Mouse (Mus musculus): ENCODE results near the gene Slc35c1.

Slc35c1 gene

DNA sequence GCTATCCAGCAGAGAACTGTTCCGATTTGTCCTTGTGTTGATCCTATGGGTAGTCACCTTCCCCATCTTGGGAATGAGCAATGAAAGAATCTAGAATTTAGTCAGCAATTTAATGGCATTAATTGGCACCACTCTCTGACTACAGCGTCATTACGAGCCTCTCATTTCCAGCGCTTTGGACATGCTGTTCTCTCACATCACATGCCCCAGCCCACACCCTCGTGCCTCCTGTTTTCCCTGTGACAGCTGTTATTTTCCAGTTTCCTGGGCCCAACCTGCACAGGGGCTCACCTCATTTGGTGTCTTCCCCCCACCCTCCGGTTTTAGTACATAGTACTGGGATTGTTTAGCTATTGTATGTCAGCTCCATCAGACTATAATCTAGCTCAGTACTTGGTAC, 25.3 kb downstream of the Slc35c1 start:
- no peak for DNase-seq (ENCODE audit: low spot score in 2 of 2)

DNA sequence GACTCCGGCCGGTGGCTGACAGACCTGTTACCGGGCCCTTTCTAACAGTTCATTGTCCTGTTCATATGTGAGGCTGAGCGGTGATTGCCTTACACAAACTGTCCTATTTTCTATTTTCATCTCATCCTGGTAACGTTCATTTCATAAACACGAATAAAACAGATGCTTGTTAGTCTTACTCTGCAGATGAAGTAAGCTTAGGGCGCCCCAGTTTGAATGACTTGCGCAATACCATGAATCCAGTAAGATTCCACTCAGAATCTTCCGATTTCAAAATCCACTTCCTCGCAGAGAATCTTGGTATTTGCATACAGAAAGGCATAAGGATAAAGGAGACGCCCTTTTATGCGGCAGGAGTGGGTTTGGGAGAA, 26.0 kb downstream of the Slc35c1 start:
- DNase-seq (ENCODE audit: low spot score in 2 of 2) = no peak

DNA sequence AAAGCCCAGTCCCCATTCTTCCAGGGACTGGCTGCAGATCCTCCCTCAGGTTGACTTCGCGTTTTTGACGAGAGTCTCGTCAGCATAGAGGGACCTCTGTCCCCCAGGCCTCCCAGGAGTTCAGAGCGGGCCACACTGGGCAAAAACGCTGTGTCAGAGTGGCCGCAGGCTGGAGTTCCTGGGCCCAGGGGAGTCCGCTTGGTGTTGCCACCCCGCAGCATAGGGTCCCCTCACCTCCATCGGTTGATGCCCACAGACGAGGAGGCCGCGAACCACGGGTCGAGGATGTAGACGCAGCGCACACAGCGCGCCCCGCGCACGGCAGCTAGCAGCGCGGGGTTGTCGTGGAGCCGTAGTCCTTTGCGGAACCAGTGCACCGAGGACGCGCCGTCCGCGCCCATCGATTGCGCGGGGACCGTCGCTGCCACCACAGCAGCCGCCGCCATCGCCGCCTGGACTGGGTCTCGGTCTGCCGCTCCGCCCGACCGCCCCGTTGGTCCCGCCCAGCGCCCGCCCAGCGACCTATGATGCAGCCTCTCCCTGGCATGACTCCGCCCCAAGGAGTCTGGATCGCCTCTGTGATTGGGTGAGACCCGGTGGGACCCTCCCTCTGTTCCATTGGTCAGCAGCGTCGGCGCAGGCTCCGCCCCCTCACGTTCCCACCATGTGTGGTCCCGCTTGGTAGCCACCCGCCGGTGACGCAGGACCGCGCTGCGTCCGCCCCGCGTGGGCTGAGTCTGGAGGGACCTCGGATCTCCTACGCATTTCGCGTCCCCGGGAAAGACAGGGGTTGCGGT, 26.6 kb downstream of the Slc35c1 start, which contains the start of gene Cry2:
Gene Cry2 (minus strand): TSS at position 466 of the 797 bp plus-strand sequence.
- DNase-seq (ENCODE audit: low spot score in 2 of 2) = peak; percentile 98 to 99

DNA sequence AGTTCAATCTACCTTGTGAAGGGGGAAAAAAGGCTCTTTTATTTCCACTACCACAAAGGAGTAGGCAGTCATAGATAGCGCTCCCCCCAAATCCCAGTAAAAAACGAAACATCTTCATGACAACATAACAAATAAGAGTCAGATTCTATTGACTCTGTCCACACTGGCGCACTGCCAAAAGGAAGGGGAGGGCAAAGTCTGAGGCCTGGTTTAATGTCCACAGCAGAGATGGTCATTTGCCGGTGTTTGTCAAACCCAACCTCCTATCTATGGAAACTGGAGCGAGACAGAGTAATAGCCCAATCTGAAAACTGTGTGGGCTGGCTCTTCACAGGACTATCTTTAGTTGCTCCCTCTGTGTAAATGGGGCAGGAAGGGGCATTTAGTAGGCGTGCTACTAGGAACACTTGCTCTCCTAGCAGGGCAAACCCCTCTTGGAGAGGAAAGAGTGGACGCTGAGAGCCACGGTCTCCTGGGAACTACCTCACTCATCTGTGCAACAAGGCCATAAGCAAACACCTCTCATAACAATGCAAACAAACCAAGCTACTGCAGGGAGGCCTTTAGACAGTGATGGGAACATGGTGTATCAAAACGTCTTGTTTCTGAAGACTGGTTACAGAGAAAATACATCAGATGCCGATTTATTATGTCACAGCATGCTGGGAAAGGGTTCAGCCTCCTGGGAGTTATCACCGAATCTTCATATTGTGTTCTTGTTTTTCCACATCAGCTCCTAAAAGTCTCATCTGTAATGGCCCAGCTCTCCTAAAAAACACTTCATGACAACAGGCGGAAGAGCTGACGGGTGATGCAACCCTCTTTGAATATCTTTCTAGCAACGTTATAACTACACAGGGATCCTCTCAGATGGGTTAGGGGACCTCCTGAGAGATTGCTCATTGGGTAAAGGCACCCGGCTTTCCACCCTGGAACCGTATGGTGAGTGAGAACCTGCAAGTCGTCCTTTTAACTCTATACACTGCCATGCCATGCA, 27.7 kb downstream of the Slc35c1 start:
- no peak for DNase-seq (ENCODE audit: low spot score in 2 of 2)

DNA sequence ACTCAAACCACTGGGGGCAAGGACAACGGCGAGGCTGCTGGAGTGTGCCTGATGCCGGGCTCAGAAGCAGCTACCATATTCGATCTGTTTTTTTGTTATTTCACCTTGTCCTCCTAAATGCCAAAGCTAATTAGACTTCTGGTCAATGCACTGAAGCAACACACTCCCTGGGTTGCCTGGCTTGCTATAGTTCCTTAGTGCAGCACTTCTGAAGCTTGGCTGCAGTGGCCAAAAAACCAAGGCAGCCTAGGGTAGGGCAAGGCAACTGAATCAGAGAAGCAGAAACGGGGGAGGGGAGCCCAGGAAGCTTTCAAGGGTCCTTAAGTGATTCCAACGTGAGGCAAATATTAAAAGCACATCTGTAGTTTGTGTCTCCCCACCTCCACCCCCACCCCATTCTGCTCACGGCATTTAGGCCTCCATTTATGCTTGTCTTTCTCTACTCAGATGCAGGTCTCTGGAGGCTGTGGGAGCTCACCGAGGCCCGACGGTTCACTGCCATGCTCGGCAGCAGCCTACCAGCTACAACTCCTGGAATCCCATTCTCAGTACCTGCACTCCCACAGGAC, 28.6 kb downstream of the Slc35c1 start:
- DNase-seq (ENCODE audit: low spot score in 2 of 2) = no peak

DNA sequence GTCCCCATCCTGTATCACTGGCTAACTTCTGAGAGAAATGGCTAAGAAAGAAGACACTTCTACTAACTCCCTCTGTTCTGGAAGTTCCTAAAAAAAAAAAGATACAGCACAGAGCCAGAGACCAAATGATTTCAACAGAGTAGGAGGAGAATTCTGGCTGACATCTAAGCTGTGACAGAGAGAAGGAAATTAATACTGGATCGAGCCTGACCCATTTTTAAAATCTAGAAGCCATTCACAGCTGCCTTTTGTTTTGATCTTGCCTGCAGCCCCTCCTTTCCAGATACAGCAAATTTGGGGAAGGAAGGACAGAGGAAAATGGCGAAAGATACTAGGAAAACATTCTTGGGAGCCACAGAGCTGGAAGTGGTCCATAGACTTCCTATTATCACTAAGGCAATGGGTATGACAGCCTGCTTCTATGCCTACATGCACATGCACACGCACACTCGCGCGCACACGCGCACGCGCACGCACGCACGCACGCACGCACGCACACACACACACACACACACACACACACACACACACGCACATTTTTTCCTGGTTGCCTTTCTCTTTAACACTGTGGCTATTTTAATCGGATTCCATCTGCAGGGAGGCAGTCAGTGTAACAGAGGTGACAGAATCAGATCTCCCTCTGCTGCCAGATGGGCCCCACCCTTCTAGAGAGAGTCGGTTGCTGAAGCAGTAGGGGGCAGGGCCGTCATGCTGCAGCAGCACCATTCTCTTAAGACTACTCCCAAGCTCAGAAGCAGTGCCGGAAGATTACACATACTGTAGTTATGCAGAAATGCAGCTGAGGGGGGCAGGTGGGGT, 29.4 kb downstream of the Slc35c1 start:
- DNase-seq (ENCODE audit: low spot score in 2 of 2) = peak; percentile 65 to 81

DNA sequence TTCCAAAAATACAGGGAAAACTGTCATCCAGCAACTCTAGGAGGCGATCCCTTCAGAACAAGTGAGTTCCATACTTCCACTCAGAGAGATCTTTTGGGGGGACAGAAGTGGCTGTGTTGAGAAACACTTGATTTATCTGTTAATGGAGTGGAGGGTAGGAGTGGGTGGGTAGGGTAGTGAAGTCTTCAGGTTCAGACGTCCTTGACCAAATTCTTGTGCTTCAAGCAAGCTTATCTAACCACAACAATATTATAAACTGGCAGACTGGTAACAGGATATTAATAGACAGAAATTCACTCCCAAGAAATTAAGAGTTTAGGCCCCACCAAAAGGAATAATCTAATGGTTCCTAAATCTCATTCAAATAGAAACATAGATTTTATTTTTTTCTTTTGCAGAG, 30.2 kb downstream of the Slc35c1 start:
- no peak for DNase-seq (ENCODE audit: low spot score in 2 of 2)

DNA sequence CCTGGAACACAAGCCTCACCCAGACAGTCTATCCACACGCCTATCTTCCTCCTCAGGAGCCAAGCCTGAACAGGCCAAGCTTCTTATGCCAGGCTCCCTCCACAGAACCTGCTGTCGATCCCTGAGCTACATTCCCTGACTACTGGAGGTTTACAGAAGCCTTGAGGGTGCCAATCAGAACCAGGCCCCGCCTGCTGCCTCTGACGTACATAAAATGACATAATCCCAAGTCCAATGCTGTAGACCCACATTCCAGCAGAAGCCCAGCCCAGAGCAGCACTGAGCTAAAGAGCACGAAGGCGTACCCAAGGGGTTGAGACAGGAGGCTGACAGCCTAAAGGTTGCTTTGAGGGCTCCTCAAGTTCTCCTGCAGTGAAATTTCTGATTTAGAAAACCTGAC, 32.5 kb downstream of the Slc35c1 start:
- peak; percentile 82 to 92 for DNase-seq (ENCODE audit: low spot score in 2 of 2)

DNA sequence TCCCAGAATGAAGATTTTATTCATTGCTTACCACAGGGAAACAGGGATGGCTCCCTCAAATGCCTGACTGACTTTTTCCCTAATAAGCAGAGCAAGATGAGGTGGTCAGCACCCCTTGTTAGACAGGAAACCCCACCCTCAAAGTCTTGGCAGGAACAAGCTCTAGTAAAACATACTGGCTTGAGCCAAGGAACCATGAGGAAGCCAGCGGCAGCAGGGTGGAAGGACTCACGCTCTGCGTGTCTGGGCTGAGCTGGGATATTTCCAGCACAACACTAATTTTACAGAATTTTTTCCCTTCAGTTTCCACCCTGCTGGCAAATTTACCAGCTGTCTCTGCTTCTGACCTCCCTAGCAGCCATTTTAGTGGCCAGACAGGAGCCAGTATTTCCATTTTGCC, 33.9 kb downstream of the Slc35c1 start:
- DNase-seq (ENCODE audit: low spot score in 2 of 2) = no peak

DNA sequence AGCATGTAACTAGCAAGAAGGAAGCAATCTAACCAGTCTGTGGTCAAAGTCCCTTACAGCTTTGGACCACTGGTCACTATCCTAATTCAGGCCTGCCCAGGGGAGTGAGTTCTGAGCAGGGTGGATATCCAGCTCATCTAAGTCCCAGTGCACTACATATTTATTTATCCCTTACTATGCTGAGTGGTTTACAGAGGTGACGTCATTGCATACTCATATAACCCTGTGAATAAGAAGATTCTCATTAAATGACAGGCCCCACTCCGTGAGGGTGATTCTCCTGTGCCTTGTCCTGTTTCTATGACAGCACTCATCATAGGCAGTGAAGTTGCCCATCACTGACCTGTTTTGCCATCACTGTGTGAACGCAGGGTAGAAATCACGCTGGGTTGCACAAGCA, 35.0 kb downstream of the Slc35c1 start:
- no peak for DNase-seq (ENCODE audit: low spot score in 2 of 2)

DNA sequence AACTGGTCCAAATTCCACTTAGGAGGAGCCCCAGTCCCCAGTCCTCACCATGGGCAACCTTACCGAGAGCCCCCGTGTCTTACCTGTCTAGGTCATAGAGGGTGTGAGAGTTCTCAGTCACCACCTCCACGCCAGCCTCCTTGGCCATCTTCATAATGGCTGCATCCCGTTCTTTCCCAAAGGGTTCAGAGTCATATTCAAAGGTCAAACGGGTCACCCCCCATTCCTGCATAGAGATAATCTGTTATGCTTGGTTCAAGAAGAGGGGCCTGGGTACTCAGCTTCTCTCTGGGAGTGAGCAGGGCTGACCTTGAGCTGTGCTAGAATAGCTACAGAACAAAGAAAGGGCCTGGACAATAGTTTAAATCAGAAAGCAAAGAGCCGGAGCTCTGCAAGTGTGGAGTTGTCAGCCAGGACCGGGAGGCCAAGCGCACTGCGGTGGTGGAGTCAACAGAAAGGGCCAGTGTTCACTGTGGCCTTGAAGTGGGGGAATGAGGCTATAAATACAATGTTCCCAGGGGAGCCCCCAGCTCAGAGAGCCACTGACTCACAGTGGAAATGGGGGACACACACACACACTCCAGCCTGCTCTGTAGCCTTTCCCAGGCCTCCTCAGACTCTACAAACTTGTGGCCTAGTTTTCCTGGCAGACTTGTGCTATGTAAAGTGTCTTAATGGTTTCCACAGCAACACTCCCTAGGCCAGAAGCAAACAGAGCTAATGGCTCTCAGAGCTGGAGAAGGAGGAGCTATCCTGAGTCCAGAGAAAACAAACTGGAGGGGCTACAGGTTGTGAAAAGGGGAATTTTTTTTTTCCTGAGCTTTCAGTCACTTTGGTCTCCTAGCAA, 35.7 kb downstream of the Slc35c1 start:
- DNase-seq (ENCODE audit: low spot score in 2 of 2) = no peak

DNA sequence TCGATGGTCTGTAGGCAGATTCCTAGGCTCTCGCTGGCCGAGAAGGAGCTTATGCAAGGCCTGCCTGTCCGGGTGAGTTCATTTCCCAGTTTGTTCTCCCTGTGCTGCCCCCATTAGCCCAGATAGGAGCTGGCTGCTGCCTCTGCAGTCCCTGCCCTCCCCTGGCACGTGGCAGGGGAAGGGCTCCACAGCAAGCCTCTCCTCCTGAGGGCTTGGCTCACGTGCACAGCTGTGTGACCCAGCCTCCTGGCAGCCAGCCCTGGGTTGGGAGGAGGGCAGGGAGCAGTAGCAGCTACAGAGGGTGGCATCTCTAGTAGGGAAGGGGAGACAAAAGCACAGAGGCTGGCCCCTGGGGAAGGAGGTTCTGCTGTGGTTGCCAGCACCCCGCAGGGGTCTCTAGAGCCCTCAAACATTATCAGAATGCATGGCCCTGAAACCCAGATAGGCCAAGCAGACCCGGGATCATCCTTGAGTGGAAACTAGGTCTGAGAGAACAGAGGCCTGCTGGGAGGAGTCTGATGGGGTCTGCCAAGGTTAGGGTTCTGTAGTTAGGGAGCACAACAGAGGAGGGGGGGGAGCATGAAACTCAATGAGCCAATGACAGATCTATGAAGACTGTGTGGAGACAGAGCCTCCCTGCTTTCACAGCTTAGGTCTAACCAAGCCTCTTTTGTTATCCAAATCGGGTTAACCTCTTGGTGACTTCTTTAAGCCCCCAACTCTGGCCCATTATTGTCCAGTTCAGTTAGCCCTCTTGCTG, 36.5 kb downstream of the Slc35c1 start:
- peak; percentile 80 to 90 for DNase-seq (ENCODE audit: low spot score in 2 of 2)

DNA sequence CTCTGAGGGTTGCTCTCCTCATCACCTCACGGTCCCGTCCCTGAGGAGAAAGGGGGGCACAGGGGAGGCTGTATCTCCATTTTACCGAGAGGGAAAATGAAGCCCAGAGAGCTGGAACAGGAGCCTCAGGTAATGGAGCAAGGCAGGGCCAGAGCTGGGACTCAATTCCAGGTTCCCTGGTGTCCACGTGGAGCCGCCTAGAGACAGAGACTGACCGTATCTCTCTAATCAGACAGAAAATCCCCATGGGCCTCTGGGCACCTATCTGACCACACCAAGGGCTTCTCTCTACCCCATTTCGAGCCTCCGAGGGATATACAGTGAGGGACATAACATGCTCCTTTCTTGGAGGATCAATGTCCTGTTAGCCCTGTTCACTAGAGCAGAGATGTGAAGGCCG, 37.2 kb downstream of the Slc35c1 start:
- no peak for DNase-seq (ENCODE audit: low spot score in 2 of 2)

DNA sequence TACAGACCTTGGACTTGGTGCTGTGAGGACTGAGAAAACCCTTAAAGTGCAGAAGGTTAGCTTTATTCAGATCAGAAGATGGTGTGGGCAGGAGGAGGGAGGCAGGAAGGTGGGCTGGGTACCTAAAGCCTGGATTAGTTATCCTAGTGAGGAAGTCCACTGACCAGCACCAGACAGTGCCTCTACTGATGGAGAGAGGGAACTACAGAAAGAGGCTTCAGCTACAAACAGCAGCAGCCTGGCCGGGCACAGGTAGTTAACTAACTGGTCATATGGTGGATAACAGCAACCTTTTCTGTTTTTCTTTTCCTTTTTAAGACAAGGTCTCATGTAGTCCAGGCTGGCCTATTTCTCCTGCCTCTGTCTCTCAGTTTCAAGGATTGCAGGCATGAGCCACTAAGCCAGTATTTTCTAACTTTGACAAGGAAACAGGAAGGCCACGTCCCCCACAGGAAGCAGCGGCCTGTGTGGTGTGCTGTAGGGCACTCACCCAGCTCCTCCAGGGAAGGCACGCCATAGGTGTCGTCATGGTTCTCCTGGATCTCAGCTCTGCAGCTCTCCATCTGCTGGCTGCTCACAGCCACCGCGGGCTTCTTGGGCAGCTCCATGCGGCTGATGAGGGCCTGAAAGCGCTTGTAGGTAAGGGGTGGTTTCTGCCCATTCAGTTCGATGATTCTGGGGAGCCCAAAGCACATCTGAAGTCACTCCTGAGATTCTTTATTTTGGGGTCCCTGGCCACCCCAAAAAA, 37.8 kb downstream of the Slc35c1 start:
- no peak for DNase-seq (ENCODE audit: low spot score in 2 of 2)

DNA sequence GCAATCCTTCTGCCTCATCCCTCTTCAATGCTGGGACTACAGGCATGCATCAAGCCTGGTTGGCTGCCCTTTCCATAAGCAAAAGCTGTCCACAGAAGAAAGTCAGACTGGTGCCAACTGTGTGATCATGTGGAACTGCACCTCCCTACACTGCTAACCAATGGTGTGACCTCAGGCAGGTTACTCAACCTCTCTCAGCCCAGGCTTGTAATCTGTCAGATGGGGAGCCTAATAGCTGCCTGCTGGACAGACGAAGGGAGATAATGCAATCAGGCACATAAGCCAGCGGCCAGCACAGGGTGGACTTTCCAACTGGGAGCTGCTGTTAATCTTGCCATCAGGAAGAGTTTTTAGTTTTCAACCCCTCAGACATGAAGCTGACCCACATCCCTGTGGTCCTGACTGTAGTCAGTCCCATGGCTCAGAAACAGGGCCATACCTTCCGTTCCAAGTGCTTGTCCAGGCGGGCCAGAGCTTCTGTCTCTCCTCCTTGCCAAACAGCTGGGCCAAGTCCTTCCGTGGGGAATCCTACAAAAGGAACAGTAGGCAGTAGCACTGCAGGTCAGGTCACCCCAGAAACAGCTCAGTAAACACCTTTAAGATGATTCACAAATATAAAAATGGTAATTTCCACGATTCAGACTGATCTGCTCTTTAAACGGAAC, 38.5 kb downstream of the Slc35c1 start:
- DNase-seq (ENCODE audit: low spot score in 2 of 2) = no peak

DNA sequence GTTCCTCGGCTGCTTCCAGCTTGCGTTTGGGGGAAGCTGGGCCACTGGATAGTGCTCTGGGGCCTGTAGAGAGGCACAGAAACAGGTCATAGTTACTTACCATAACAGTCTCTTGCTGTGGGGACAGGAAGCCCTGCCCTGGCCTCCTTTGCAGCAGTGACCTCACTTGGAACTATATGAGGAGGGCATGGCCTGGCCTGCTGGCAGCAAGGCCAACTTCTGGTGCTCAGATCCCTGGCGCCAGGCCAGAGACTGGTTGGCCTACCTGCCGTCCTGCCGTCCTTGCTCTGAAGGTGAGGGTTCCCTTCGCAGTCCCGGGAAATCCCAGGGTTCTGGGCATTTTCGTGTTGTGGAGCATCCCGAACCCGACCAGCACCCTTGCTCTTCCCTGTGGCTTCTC, 48.6 kb downstream of the Slc35c1 start:
- DNase-seq (ENCODE audit: low spot score in 2 of 2) = no peak

DNA sequence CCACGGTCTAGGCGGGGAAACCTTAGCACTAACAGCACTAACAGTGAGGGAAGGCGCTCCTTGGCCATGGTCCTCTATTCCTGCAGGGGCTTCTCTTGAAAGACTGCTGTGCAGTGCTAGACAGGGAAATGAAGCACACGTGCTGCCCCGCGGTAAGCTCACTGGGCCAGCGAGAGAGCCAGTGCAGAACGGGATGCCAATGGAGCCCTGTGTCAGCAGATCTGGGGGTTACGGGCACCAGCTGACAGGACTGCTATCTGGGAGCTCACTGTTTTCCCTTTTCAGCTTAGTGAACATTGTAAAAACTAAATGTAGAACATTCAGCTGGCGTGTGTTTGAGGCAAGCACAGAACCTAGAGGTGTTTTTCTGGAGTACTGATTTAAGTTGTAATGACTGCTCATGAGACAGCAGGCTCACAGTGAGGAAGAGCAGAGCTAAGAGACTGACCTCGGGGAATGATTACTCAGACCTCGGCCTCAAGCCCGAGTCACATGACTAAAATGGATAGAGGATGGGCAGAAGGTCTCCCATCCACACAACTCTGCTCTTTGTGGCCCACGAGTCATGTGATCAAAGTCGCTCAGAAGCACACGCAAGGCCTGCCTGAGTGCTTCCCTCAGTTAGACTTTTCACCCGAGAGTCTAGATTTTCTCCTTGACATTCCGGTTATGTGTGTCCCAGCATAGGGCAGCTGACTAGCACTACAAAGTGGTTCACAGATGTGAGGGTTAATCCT, 51.9 kb downstream of the Slc35c1 start:
- no peak for DNase-seq (ENCODE audit: low spot score in 2 of 2)

DNA sequence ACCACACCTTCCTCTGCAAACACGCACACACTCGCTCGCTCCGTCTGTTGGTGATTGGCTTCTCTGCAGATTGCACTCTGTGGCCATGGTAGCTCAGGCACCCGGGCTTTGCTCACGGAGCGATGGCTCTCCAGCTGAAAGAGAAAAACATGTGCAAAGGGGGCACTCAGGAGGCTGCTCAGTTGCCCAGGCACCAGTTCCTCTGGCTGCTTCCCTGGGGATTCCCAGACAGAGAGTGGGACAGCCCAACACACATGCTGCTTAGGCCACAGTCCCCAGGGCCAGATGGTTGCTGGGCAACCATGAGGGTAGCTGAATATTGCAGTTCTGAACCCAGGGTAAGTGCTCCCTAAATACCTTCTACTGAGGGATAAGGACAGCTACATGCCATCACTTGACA, 54.7 kb downstream of the Slc35c1 start:
- DNase-seq (ENCODE audit: low spot score in 2 of 2) = no peak
